Mouse (Mus musculus) hindbrain, embryonic 14.5 days (tissue): ENCODE data around the gene Olfr1354. TPM values are rescaled to one million over a fixed set of nuclear protein-coding genes. Genes with fewer than 3 reads are reported as not detected.
"Not testable (repeated sequence)": the region's sequence is repeated elsewhere in the genome, so short reads cannot be mapped to it uniquely, and the experiment has no call there.

Experiments used
- ATAC-seq: fragments of 200-750 bp; cut with Nextera tagmentation; 2 replicates; pipeline ENCODE4 v1.8.0; 2017; ENCODE audit warnings: moderate number of reproducible peaks, mild to moderate bottlenecking, moderate TSS enrichment, moderate library complexity; ENCODE audit not compliant: low FRiP score
- DNase-seq: peaks from one replicate; pipeline ENCODE4 v3.0.0-alpha.2; 2015; ENCODE audit warnings: low spot score
- H3K27ac ChIP-seq: fragments of 300-500 bp; sonication (generic); 2 replicates; pipeline ENCODE4 v1.5.1; 2014; ENCODE audit warnings: mild to moderate bottlenecking, moderate library complexity
- H3K27me3 ChIP-seq: fragments of 300-500 bp; sonication (generic); 2 replicates; pipeline ENCODE4 v1.6.1; 2014; ENCODE audit warnings: mild to moderate bottlenecking, low read length, mixed read lengths; ENCODE audit not compliant: control insufficient read depth, insufficient read depth
- H3K36me3 ChIP-seq: fragments of 300-500 bp; sonication (generic); replicated peaks from 2 replicates; pipeline ENCODE4 v1.6.1; 2014; ENCODE audit not compliant: control insufficient read depth, insufficient read depth
- H3K4me1 ChIP-seq: fragments of 300-500 bp; sonication (generic); replicated peaks from 2 replicates; pipeline ENCODE4 v1.6.1; 2014; ENCODE audit warnings: antibody characterized with exemption, low read length, mixed read lengths; ENCODE audit not compliant: control insufficient read depth, insufficient read depth
- H3K4me2 ChIP-seq: fragments of 300-500 bp; sonication (generic); replicated peaks from 2 replicates; pipeline ENCODE4 v1.6.1; 2014; ENCODE audit warnings: mild to moderate bottlenecking, moderate library complexity
- H3K4me3 ChIP-seq: fragments of 300-500 bp; sonication (generic); replicated peaks from 2 replicates; pipeline ENCODE4 v1.5.1; 2014; ENCODE audit warnings: mild to moderate bottlenecking, low read length
- H3K9ac ChIP-seq: fragments of 300-500 bp; sonication (generic); 2 replicates; pipeline ENCODE4 v1.6.1; 2014
- H3K9me3 ChIP-seq: fragments of 300-500 bp; sonication (generic); 2 replicates; pipeline ENCODE4 v1.6.1; 2016; ENCODE audit warnings: low read length; ENCODE audit not compliant: control insufficient read depth
- WGBS: fragments of 180-500 bp; shearing (Covaris S2); extraction: QIAGEN DNeasy Blood & Tissue Kit; methylation state at CpG from one replicate; pipeline ENCODE4 v1.1.7; 2014; 5-methylcytosine and 5-hydroxymethylcytosine counted together
- polyA plus RNA-seq: library from polyadenylated mRNA; unstranded; fragments of >200 nt; fragmentation: Nextera tagmentation; extraction: Ambion mirVana; gene quantifications from 2 replicates; pipeline ENCODE4 v1.2.1, GENCODE M21; 2014

Olfr1354 gene
- not detected in 2 replicates for polyA plus RNA-seq

DNA sequence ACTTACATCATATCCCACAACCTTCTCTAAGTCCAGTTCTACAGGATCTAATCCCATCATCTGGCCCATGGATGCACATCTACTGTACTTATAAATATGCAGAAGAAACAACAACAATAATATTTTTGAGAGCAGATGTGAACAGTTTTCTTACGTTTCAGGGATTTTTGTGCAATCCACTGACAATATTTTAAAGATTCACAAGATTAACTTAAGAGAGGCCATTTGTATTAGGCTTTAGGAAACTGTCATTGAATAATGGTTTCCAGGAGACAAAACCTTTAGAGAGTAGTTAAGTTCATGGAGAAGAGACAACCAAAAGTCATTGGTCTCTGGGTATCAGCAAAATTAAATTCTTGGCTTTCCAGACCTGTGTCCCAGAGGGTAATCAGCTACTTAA, at the start of gene Olfr1354:
Olfr1354 (plus strand) TSS at position 301 of the 400 bp plus-strand sequence.
- H3K9ac ChIP-seq, H3K4me2 ChIP-seq, H3K27ac ChIP-seq, H3K36me3 ChIP-seq, H3K4me3 ChIP-seq, H3K4me1 ChIP-seq, DNase-seq, ATAC-seq, H3K9me3 ChIP-seq, H3K27me3 ChIP-seq: not testable (repeated sequence)
- WGBS: 84% methylated on average over 1 of the region's 1 CpGs

DNA sequence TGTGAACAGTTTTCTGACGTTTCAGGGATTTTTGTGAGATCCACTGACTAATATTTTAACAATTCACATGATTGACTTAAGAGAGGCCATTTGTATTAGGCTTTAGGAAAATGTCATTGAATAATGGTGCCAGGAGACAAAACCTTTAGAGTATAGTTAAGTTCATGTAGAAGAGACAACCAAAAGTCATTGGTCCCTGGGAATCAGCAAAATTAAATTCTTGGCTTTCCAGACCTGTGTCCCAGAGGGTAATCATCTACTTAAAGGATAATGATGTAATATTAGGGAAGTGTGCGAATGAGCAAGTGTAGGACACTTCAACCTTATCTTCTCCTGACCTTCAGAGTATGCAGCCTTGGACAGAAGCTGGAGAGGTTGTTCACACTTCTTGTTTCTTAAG, 37.7 kb upstream of the Olfr1354 start, which contains the start of gene Olfr1355:
Olfr1355 (plus strand) TSS at position 301 of the 400 bp plus-strand sequence.
- Histone ChIP-seq H3K36me3 (no peaks in the 10 kb centered on the region), H3K9ac (no peak within 1 kb of the TSS), H3K9me3 (no peaks in the 10 kb centered on the region), H3K4me2 (no peak within 1 kb of the TSS), H3K27ac (no peak within 1 kb of the TSS), H3K27me3 (no peaks in the 10 kb centered on the region), H3K4me1 (no peaks in the 10 kb centered on the region), H3K4me3 (no peak within 1 kb of the TSS)
- ATAC-seq (no peak), DNase-seq (no peak)
- 73% methylated on average over 2 of the region's 2 CpGs for WGBS

DNA sequence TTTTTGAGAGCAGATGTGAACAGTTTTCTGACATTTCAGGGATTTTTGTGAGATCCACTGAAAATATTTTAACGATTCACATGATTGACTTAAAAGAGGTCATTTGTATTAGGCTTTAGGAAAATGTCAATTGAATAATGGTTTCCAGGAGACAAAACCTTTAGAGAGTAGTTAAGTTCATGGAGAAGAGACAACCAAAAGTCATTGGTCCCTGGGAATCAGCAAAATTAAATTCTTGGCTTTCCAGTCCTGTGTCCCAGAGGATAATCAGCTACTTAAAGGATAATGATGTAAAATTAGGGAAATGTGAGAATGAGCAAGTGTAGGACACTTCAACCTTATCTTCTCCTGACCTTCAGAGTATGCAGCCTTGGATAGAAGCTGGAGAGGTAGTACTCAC, 37.4 kb downstream of the Olfr1354 start, which contains the start of gene Olfr8:
Olfr8 (plus strand) TSS at position 301 of the 400 bp plus-strand sequence.
- WGBS: 94% methylated on average over 1 of the region's 1 CpGs
- DNase-seq, ATAC-seq, H3K4me1 ChIP-seq, H3K9me3 ChIP-seq, H3K36me3 ChIP-seq, H3K9ac ChIP-seq, H3K4me3 ChIP-seq, H3K27ac ChIP-seq, H3K4me2 ChIP-seq, H3K27me3 ChIP-seq: not testable (repeated sequence)

DNA sequence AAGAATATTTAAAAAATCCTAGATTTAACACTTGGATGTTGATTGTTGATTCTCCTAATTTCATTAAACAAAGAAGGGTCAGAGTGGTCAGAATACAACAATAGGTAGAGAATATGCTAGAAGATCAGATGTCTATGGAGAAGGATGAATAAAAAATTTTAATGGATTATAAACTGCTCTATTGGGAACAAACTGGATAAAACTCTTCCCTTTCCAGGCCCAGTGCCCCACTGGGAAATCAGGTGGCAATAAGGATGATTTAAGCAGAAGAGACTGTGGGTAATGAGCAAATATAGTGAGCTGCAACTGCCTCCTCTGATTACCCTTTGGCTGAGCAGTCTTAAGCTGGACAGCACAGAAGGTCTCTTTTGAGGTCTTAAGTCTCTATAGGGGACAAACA, 50.0 kb downstream of the Olfr1354 start, which contains the start of gene Olfr1353:
Olfr1353 (plus strand) TSS at position 301 of the 400 bp plus-strand sequence.
- H3K4me2 ChIP-seq, H3K27me3 ChIP-seq, H3K9ac ChIP-seq, H3K27ac ChIP-seq, ATAC-seq, H3K9me3 ChIP-seq, H3K36me3 ChIP-seq, DNase-seq, H3K4me1 ChIP-seq, H3K4me3 ChIP-seq: not testable (repeated sequence)

Other genes with a start within 250 kb of the Olfr1354 start
- gene Casp14, start 194.9 kb upstream of the Olfr1354 start, polyA plus RNA-seq: not detected in 2 replicates
- gene Ccdc105, start 160.1 kb upstream of the Olfr1354 start, polyA plus RNA-seq: 0.23 and 0.35 TPM in 2 replicates
- 11.9 and 17.4 TPM in 2 replicates for gene Slc1a6, start 132.7 kb upstream of the Olfr1354 start, polyA plus RNA-seq
- gene Olfr1356, start 61.0 kb upstream of the Olfr1354 start, polyA plus RNA-seq: not detected in 2 replicates
- gene Olfr1355, start 37.6 kb upstream of the Olfr1354 start, polyA plus RNA-seq: not detected in 2 replicates
- not detected in 2 replicates for gene Olfr8, start 37.5 kb downstream of the Olfr1354 start, polyA plus RNA-seq
- gene Olfr1353, start 50.1 kb downstream of the Olfr1354 start, polyA plus RNA-seq: not detected in 2 replicates
- not detected in 2 replicates for gene Olfr1352, start 67.9 kb downstream of the Olfr1354 start, polyA plus RNA-seq
- gene Olfr1351, start 99.3 kb downstream of the Olfr1354 start, polyA plus RNA-seq: not detected in 2 replicates
- gene Olfr57, start 115.6 kb downstream of the Olfr1354 start, polyA plus RNA-seq: 0.17 and 1.2 TPM in 2 replicates
- gene 2610008E11Rik, start 184.4 kb downstream of the Olfr1354 start, polyA plus RNA-seq: 50.7 and 54.9 TPM in 2 replicates
- gene Vmn2r80, start 235.6 kb downstream of the Olfr1354 start, polyA plus RNA-seq: not detected in 2 replicates